Mouse (Mus musculus) liver, embryonic 14.5 days (tissue): ENCODE data around the gene Cracr2b. TPM values are rescaled to one million over a fixed set of nuclear protein-coding genes. Genes with fewer than 3 reads are reported as not detected.

Source experiments
- ATAC-seq: fragments of 200-750 bp; cut with Nextera tagmentation; 2 replicates; pipeline ENCODE4 v1.8.0; 2017; ENCODE audit warnings: moderate number of reproducible peaks, mild to moderate bottlenecking, moderate library complexity; ENCODE audit not compliant: insufficient read depth
- DNase-seq, 3 experiments: peaks; one replicate each; pipeline ENCODE4 v3.0.0-alpha.2; 2012 to 2013; ENCODE audit warnings: low read depth in 3 of 3, low spot score in 3 of 3
- H3K27ac ChIP-seq: fragments of 300-500 bp; sonication (generic); 2 replicates; pipeline ENCODE4 v1.5.1; 2014; ENCODE audit warnings: moderate library complexity, mild to moderate bottlenecking, control low read depth, inconsistent platforms
- H3K27me3 ChIP-seq: fragments of 300-500 bp; sonication (generic); 2 replicates; pipeline ENCODE4 v1.6.1; 2014; ENCODE audit warnings: mild to moderate bottlenecking, low read length, moderate library complexity; ENCODE audit not compliant: control insufficient read depth, insufficient read depth
- H3K36me3 ChIP-seq: fragments of 300-500 bp; sonication (generic); replicated peaks from 2 replicates; pipeline ENCODE4 v1.6.1; 2014; ENCODE audit warnings: low read depth; ENCODE audit not compliant: control insufficient read depth, insufficient read depth
- H3K4me1 ChIP-seq, 2 experiments: fragments of 200-500 bp in 1 of 2; fragments of 300-500 bp in 1 of 2; sonication (generic) in 1 of 2; replicated peaks; 2 replicates each; pipeline ENCODE4 v1.6.1; 2012 to 2014; ENCODE audit warnings: antibody characterized with exemption in 1 of 2, inconsistent platforms in 1 of 2, low read length in 1 of 2; ENCODE audit not compliant: control insufficient read depth in 2 of 2, insufficient read depth in 2 of 2
- H3K4me2 ChIP-seq: fragments of 300-500 bp; sonication (generic); 2 replicates; pipeline ENCODE4 v1.6.1; 2014; ENCODE audit warnings: low read depth, mild to moderate bottlenecking, control low read depth, moderate library complexity
- H3K4me3 ChIP-seq, 2 experiments: fragments of 200-500 bp in 1 of 2; fragments of 300-500 bp in 1 of 2; sonication (generic) in 1 of 2; 2 replicates each; pipeline ENCODE4 v1.5.1; 2012 to 2014; ENCODE audit warnings: low read depth in 2 of 2, low read length in 2 of 2, mild to moderate bottlenecking in 2 of 2, control low read depth in 1 of 2, inconsistent platforms in 1 of 2, moderate library complexity in 1 of 2; ENCODE audit not compliant: insufficient read depth in 1 of 2
- H3K9ac ChIP-seq: fragments of 300-500 bp; sonication (generic); replicated peaks from 2 replicates; pipeline ENCODE4 v1.6.1; 2014; ENCODE audit warnings: mild to moderate bottlenecking, control low read depth, moderate library complexity
- H3K9me3 ChIP-seq: fragments of 300-500 bp; sonication (generic); 2 replicates; pipeline ENCODE4 v1.6.1; 2016; ENCODE audit warnings: low read length, mixed read lengths; ENCODE audit not compliant: control insufficient read depth
- CTCF ChIP-seq: IDR thresholded peaks from 2 replicates; pipeline ENCODE4 v1.5.1; 2016; ENCODE audit warnings: antibody characterized with exemption, low read depth, control low read depth
- EP300 ChIP-seq: IDR thresholded peaks from 2 replicates; pipeline ENCODE4 v1.6.1; 2016; ENCODE audit warnings: antibody characterized with exemption, low read depth
- WGBS: fragments of 180-500 bp; shearing (Covaris S2); extraction: QIAGEN DNeasy Blood & Tissue Kit; methylation state at CpG from one replicate; pipeline ENCODE4 v1.1.7; 2014; ENCODE audit not compliant: insufficient replicate concordance; 5-methylcytosine and 5-hydroxymethylcytosine counted together
- polyA plus RNA-seq, 2 experiments: library from polyadenylated mRNA; depleted of rRNA in 1 of 2; stranded (reverse) in 1 of 2; unstranded in 1 of 2; fragments of >200 nt; fragmentation: Nextera tagmentation in 1 of 2; extraction: Ambion mirVana in 1 of 2; gene quantifications; 2 replicates each; pipeline versions ENCODE4 v1.2.1 to v1.2.3; 2012 to 2014

Cracr2b gene
- polyA plus RNA-seq, 2 experiments = 0.89 to 2.6 TPM

DNA sequence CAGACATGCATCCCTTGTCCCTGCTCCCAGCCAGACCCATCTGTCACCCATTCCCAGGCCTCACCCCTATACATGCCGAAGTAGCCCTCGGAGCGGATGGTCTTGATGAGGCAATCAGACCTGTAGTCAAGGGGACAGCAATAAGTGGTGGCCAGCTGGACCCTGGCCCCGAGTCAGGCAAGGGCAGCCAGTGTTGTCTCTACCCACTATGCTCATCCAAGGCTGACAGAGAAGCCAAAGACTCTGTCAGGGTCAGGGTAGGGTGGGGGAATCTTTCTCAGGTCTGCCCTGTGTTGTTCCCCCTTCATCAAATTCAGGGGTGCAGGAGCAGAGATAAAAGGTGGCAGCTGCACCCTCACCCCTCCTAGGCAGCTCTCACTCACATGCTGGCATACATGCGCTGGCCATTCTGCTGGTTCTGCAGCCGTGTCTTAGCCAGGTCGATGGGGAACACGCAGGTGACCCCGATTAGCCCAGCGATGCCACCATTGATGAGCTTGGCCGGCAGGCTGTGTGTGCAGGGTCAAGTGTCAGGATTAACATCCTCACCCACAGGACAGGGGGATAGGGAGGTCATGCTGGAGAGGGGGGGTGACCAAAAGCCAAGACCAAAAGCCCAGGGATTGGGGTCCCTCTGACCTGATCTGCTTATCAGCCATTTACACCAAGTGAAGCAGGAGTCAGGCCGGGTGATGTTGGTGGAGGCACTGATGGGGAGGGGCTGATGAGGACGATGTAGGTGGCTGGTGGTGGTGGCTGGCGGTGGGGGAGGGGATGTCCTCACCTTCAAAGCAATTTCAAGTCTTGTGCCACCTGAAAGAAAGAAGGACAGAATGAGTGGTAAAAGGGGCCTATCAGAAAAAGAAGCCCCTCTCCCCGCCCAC is 27.1 kb upstream of the Cracr2b start:
- Histone ChIP-seq H3K36me3 (peaks cover 8% of the 10 kb centered on the region), H3K27ac (no peak overlapping the region), H3K9me3 (no peaks in the 10 kb centered on the region), H3K4me1 (peaks cover 8 to 24% of the 10 kb centered on the region in 2 experiments), H3K9ac (no peak overlapping the region), H3K4me2 (peak overlapping the region; percentile 86), H3K4me3 (peak overlapping the region in 1 of 2 experiments; percentile 39; a peak in 1 of 4 replicates), H3K27me3 (no peaks in the 10 kb centered on the region)
- TF ChIP-seq EP300 (no peak), CTCF (no peak)
- no peak for DNase-seq
- ATAC-seq = no peak
- WGBS = 79% methylated on average over 15 of the region's 15 CpGs

GRCm38 (mm10) chr7:141434464-141434863 is 26.4 kb upstream of the Cracr2b start:
- no peaks in the 10 kb centered on the region for H3K27me3 ChIP-seq
- H3K4me1 ChIP-seq = peaks cover 8 to 24% of the 10 kb centered on the region in 2 experiments
- H3K27ac ChIP-seq = no peak overlapping the region
- peaks cover 14% of the 10 kb centered on the region for H3K36me3 ChIP-seq
- no peak for ATAC-seq
- no peak for DNase-seq
- no peak overlapping the region; the same call in 1 of the 2 replicates for H3K9ac ChIP-seq
- 39% methylated on average over 8 of the region's 8 CpGs for WGBS
- H3K4me2 ChIP-seq = peak overlapping the region; percentile 86
- TF ChIP-seq EP300 = no peak
- H3K9me3 ChIP-seq = no peaks in the 10 kb centered on the region
- H3K4me3 ChIP-seq = peak overlapping the region; percentile 34 to 39

DNA sequence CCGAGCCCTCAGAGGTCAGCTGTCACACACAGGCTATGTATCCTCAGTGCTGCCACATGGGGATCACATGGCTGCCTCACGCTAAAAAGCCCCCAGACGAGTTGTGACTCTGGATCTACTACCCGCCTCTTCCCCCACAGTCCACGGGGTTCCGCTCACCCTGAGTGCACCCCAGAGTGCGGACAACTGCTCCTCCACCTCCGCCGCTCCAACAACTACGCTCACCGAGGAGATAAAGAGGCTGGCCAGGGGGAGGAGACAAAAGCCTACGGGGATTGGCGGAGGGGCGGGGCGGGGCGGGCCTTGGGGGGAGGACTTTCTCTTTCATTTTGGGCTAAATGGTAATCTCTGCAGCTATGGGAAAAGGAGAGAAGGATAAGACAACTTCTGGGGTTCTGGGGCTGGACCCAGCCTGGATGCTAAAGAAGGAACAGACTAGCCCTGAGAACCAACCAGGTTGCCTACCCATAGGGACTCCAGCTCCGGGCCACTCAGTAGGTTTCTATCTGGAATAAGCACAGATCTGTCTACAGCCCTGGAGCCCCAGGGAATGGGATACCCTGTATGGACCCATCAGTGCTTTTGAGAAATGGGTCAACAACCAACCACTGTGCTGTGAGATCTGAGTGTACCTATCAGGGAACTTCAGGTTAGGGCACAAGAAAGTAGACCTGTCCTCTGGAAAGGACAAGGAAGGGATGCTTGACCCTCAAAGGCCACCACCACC is 25.6 kb upstream of the Cracr2b start:
- WGBS = 3% methylated on average over 17 of the region's 17 CpGs
- TF ChIP-seq CTCF (no peak), EP300 (no peak)
- Histone ChIP-seq H3K9ac (peak overlapping the region; percentile 14), H3K4me2 (peak overlapping the region; percentile 86), H3K4me1 (peaks cover 8 to 24% of the 10 kb centered on the region in 2 experiments), H3K9me3 (no peaks in the 10 kb centered on the region), H3K27me3 (no peaks in the 10 kb centered on the region), H3K36me3 (peaks cover 22% of the 10 kb centered on the region), H3K4me3 (peak overlapping the region; percentile 34 to 39), H3K27ac (0 out of 2 replicates have a peak overlapping the region, but pooled peaks have one; percentile 6)
- peak; percentile 63 for ATAC-seq
- DNase-seq = peak; percentile 73 to 77 (median 76)

DNA sequence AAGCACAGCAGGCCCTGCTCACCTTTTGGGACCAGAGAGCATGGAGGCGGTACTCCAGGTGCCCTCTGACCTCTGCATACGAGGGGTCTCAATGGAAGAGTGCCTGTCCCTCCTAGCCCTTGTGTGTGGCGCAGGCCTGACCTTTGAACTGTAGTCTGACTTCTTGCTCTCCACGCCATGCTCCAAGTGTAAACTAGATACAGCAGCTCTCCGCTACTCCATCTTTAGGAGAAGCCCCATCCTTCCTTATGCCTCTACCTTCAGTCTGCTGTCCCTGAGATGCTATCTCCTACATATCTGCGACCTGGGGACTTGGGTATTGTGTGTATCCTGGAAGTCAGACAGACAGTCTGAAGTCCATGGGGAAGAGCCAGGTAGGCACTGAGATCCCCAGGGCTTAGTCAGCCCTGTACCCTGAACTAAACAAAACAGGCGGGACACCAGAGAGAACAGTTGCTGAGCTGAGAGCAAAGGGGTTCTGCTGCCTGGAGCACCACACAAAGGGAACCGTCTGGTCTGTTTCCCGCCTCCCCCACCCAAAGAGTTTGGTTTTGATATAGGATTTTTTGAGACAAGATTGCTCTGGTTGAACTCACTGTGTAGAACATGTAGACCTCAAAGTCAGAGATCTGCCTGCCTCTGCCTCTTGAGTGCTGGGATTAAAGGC is 24.9 kb upstream of the Cracr2b start:
- no peak for ATAC-seq
- Histone ChIP-seq H3K36me3 (peaks cover 29% of the 10 kb centered on the region), H3K4me3 (peak overlapping the region in 1 of 2 experiments; percentile 34; a peak in 1 of 4 replicates)

More for the DNA sequence above, 24.9 kb upstream of the Cracr2b start:
- no peak for DNase-seq
- Histone ChIP-seq H3K4me2 (peak overlapping the region; percentile 86), H3K9me3 (no peaks in the 10 kb centered on the region), H3K27me3 (no peaks in the 10 kb centered on the region), H3K27ac (0 out of 2 replicates have a peak overlapping the region, but pooled peaks have one; percentile 6), H3K9ac (no peak overlapping the region), H3K4me1 (peaks cover 8 to 24% of the 10 kb centered on the region in 2 experiments)
- WGBS = 65% methylated on average over 9 of the region's 9 CpGs
- no peak for TF ChIP-seq CTCF
- no peak for TF ChIP-seq EP300
